Mouse (Mus musculus): Measurements from ENCODE around the gene Hddc3.
A peak's percentile ranks its signal among the peaks of the same experiment; 100 is the strongest.

- TF ChIP-seq CTCF (conservative IDR thresholded peaks at IDR 0.05; ENCODE audit: low read length) = peak; percentile 76
- no peak for TF ChIP-seq POU5F1 (IDR thresholded peaks at IDR 0.05; ENCODE audit: borderline replicate concordance, low read length)
- no peak for TF ChIP-seq NANOG (IDR thresholded peaks at IDR 0.05; ENCODE audit: borderline replicate concordance, low read length)
Measured at GRCm38 (mm10) chr7:80342858-80343257, at the start of gene Hddc3.
